Mouse (Mus musculus): Measurements from ENCODE around the gene 1700020L24Rik. TPM values are rescaled to one million over a fixed set of nuclear protein-coding genes. Genes with fewer than 3 reads are reported as not detected.

Gene 1700020L24Rik
- polyA plus RNA-seq, 1 experiment from 2014 or later = 0.54 TPM

DNA sequence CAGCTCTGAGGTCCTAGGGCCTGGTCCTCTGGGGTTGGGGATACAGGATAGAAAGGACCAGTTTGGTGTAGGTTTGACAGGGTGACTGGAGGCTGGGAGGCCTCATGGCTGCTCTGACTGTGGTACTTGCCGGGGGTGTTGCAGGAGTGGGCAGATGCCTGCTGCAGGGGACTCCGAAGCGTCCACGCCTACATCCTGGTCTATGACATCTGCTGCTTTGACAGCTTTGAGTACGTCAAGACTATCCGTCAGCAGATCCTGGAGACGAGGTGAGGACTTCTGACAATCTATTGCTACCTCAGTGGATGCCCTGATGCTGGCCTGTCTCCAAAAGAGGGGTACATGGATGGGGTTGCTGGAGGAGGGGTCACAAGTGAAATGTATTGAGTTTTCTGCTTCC, 19.8 kb upstream of the 1700020L24Rik start:
- WGBS = 83% methylated on average over 7 of the region's 7 CpGs
- Histone ChIP-seq H3K9me3 (replicated peaks) (no peaks in the 10 kb centered on the region), H3K9ac (replicated peaks) (no peak overlapping the region), H3K4me3 (replicated peaks) (no peak overlapping the region), H3K27me3 (replicated peaks) (peaks cover 35% of the 10 kb centered on the region), H3K27ac (replicated peaks) (no peak overlapping the region), H3K4me1 (peaks cover 25% of the 10 kb centered on the region), H3K4me2 (no peak overlapping the region), H3K36me3 (no peaks in the 10 kb centered on the region)
- ATAC-seq (ENCODE audit: low FRiP score) = no peak

GRCm38 (mm10) chr11:83418566-83418965, 18.9 kb upstream of the 1700020L24Rik start:
- H3K4me2 ChIP-seq = peak overlapping the region; percentile 47
- H3K9me3 ChIP-seq (replicated peaks) = no peaks in the 10 kb centered on the region
- no peak overlapping the region for H3K9ac ChIP-seq (replicated peaks)
- peaks cover 35% of the 10 kb centered on the region for H3K27me3 ChIP-seq (replicated peaks)
- H3K36me3 ChIP-seq = no peaks in the 10 kb centered on the region
- H3K4me1 ChIP-seq = peaks cover 25% of the 10 kb centered on the region
- 7% methylated on average over 38 of the region's 38 CpGs for WGBS
- no peak overlapping the region for H3K27ac ChIP-seq (replicated peaks)
- H3K4me3 ChIP-seq (replicated peaks) = peak overlapping the region; percentile 17
- 0 out of 2 replicates have a peak, but pooled peaks have one; percentile 54 for ATAC-seq (ENCODE audit: low FRiP score)

DNA sequence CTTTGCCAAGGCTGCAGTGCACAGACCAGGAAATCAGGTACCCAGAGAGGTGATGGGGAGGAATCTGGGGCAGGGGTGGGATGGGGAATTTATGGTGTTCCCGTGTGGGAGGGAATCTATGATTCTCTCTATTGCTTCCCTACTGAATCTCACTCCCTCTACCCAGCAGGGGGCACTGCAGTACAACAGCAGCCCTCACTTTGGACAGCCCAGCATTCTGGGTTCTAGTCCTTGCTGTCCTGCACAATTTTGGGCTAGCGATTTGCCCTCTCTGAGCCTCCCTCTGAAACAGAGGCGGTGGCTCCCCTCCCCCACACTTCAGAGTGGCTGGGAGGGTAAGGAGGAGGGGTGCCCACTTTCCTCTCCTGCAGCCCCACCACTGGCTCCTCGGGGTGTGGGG, 17.1 kb upstream of the 1700020L24Rik start:
- 36% methylated on average over 4 of the region's 4 CpGs for WGBS
- Histone ChIP-seq H3K36me3 (no peaks in the 10 kb centered on the region), H3K4me3 (replicated peaks) (no peak overlapping the region), H3K27ac (replicated peaks) (no peak overlapping the region), H3K27me3 (replicated peaks) (peaks cover 35% of the 10 kb centered on the region), H3K4me1 (peaks cover 25% of the 10 kb centered on the region), H3K4me2 (no peak overlapping the region), H3K9ac (replicated peaks) (no peak overlapping the region), H3K9me3 (replicated peaks) (no peaks in the 10 kb centered on the region)
- ATAC-seq (ENCODE audit: low FRiP score) = no peak

- no peak overlapping the region for H3K27ac ChIP-seq (replicated peaks)
- H3K9ac ChIP-seq (replicated peaks) = no peak overlapping the region
- peaks cover 21% of the 10 kb centered on the region for H3K4me1 ChIP-seq
- H3K27me3 ChIP-seq (replicated peaks) = peaks cover 44% of the 10 kb centered on the region
- no peak for ATAC-seq (ENCODE audit: low FRiP score)
- WGBS = 6% methylated on average over 9 of the region's 9 CpGs
- no peak overlapping the region for H3K4me3 ChIP-seq (replicated peaks)
- no peak overlapping the region for H3K4me2 ChIP-seq
- H3K9me3 ChIP-seq (replicated peaks) = no peaks in the 10 kb centered on the region
- H3K36me3 ChIP-seq = no peaks in the 10 kb centered on the region
These were observed 16.2 kb upstream of the 1700020L24Rik start for GRCm38 (mm10) chr11:83421305-83421704.

DNA sequence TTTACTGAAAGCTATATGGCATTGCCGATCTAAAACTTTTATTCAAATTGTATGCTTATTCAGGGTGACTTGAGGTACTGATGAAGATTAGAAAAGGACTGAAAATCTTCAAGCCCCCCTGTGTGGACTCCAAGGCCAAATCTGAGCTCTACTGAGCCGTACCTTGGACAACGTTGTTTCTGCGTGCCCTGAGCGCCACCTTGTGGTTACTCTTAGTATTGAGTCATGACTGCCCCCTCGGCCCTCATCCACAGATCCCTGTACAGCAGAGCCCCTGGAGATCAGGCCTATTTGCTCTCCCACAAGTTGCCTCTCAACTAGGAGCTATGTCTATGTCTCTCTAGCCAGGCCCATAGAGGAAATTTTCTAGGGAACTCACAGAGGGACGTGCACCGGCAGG, 12.8 kb upstream of the 1700020L24Rik start:
- peaks cover 42% of the 10 kb centered on the region for H3K27me3 ChIP-seq (replicated peaks)
- H3K36me3 ChIP-seq = no peaks in the 10 kb centered on the region
- no peak overlapping the region for H3K9ac ChIP-seq (replicated peaks)
- H3K27ac ChIP-seq (replicated peaks) = no peak overlapping the region
- no peaks in the 10 kb centered on the region for H3K9me3 ChIP-seq (replicated peaks)
- H3K4me3 ChIP-seq (replicated peaks) = no peak overlapping the region
- no peaks in the 10 kb centered on the region for H3K4me1 ChIP-seq
- ATAC-seq (ENCODE audit: low FRiP score) = peak; percentile 68; the same call in 1 of the 2 replicates
- no peak overlapping the region for H3K4me2 ChIP-seq
- 11% methylated on average over 8 of the region's 8 CpGs for WGBS

- Histone ChIP-seq H3K4me1 (no peaks in the 10 kb centered on the region), H3K27me3 (replicated peaks) (peaks cover 30% of the 10 kb centered on the region), H3K9ac (replicated peaks) (no peak overlapping the region), H3K9me3 (replicated peaks) (no peaks in the 10 kb centered on the region), H3K27ac (replicated peaks) (no peak overlapping the region), H3K4me2 (peak overlapping the region; percentile 39), H3K4me3 (replicated peaks) (0 out of 2 replicates have a peak overlapping the region, but pooled peaks have one; percentile 8), H3K36me3 (no peaks in the 10 kb centered on the region)
- ATAC-seq (ENCODE audit: low FRiP score) = no peak
- WGBS = 41% methylated on average over 17 of the region's 17 CpGs
These were observed 10.5 kb upstream of the 1700020L24Rik start for GRCm38 (mm10) chr11:83426964-83427363.

DNA sequence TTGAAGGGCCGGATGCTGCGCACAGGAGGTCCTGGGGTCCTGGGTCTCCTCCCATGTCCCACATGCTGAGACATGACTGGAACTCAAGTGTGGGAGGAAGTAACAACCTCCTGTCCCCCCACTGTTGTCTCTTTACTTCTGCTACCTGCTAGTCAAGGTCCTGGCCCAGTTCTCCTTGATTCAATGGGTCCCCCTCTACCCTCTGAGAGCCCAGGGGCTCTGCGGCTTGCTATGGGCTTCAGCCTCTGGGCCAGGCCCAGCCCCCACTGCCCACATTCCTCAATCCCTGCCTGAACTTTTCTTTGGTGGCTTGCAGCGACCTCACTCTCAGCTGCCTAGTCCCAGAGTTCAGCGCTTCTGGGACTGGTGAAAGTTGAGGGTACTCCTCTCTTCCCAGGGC, 8.1 kb upstream of the 1700020L24Rik start, which contains the start of gene Gas2l2:
Gene Gas2l2, minus strand, starts transcription at position 101 of the 400 bp plus-strand sequence.
- no peak for ATAC-seq (ENCODE audit: low FRiP score)
- H3K4me3 ChIP-seq (replicated peaks) = no peak within 1 kb of the TSS
- peaks cover 26% of the 10 kb centered on the region for H3K27me3 ChIP-seq (replicated peaks)
- no peak within 1 kb of the TSS for H3K9ac ChIP-seq (replicated peaks)
- 0 out of 2 replicates have a peak within 1 kb of the TSS, but pooled peaks have one; percentile 11 for H3K4me2 ChIP-seq
- H3K27ac ChIP-seq (replicated peaks) = no peak within 1 kb of the TSS
- no peaks in the 10 kb centered on the region for H3K9me3 ChIP-seq (replicated peaks)
- no peaks in the 10 kb centered on the region for H3K4me1 ChIP-seq
- H3K36me3 ChIP-seq = no peaks in the 10 kb centered on the region
- WGBS = 68% methylated on average over 5 of the region's 5 CpGs

GRCm38 (mm10) chr11:83432533-83432932, 4.9 kb upstream of the 1700020L24Rik start:
- no peaks in the 10 kb centered on the region for H3K9me3 ChIP-seq (replicated peaks)
- H3K36me3 ChIP-seq = no peaks in the 10 kb centered on the region
- no peak overlapping the region for H3K9ac ChIP-seq (replicated peaks)
- no peak for ATAC-seq (ENCODE audit: low FRiP score)
- H3K27me3 ChIP-seq (replicated peaks) = peaks cover 6% of the 10 kb centered on the region; the same call in 1 of the 2 replicates
- no peaks in the 10 kb centered on the region for H3K4me1 ChIP-seq
- no peak overlapping the region for H3K4me3 ChIP-seq (replicated peaks)
- H3K27ac ChIP-seq (replicated peaks) = no peak overlapping the region
- no peak overlapping the region for H3K4me2 ChIP-seq
- WGBS = 81% methylated on average over 2 of the region's 2 CpGs

- Histone ChIP-seq H3K4me3 (replicated peaks) (peak overlapping the region; percentile 58), H3K9ac (replicated peaks) (no peak overlapping the region)
These were observed 2.1 kb downstream of the 1700020L24Rik start for GRCm38 (mm10) chr11:83439426-83440060.

GRCm38 (mm10) chr11:83440081-83441064, 2.9 kb downstream of the 1700020L24Rik start:
- Histone ChIP-seq H3K4me1 (peaks cover 18% of the 10 kb centered on the region), H3K27ac (replicated peaks) (no peak overlapping the region), H3K4me3 (replicated peaks) (peak overlapping the region; percentile 58), H3K9me3 (replicated peaks) (no peaks in the 10 kb centered on the region), H3K9ac (replicated peaks) (peak overlapping the region; percentile 65), H3K36me3 (no peaks in the 10 kb centered on the region), H3K27me3 (replicated peaks) (peaks cover 43% of the 10 kb centered on the region), H3K4me2 (peak overlapping the region; percentile 87)
- under 1% methylated on average over 67 of the region's 75 CpGs for WGBS
- peak; percentile 96 for ATAC-seq (ENCODE audit: low FRiP score)

More at GRCm38 (mm10) chr11:83439426-83440060, 2.1 kb downstream of the 1700020L24Rik start:
- Histone ChIP-seq H3K9me3 (replicated peaks) (no peaks in the 10 kb centered on the region), H3K4me2 (peak overlapping the region; percentile 87), H3K4me1 (peaks cover 13% of the 10 kb centered on the region), H3K27me3 (replicated peaks) (peaks cover 34% of the 10 kb centered on the region), H3K27ac (replicated peaks) (no peak overlapping the region), H3K36me3 (no peaks in the 10 kb centered on the region)
- WGBS = 28% methylated on average over 11 of the region's 11 CpGs
- no peak for ATAC-seq (ENCODE audit: low FRiP score)

DNA sequence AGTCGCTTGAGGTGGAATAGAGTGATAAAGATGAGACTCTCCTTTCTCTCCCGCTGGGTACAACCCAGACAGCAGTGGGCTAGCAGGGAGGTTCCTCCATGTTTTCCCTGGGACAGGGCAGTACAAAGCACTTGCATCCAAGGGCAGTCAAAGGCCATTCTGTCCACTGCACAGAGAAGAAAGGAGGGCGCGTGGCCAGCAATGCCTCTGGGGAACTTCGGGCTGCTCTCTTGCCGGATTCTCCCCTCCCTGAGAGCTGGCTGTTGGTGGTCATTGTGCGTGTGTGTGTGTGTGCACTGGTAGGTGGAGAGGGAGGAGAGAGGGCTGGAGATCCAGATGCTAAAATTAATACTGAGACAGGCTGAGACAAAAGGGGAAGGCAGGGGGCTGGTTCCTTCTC, 3.8 kb downstream of the 1700020L24Rik start:
- WGBS = 43% methylated on average over 7 of the region's 7 CpGs
- peaks cover 18% of the 10 kb centered on the region for H3K4me1 ChIP-seq
- ATAC-seq (ENCODE audit: low FRiP score) = no peak
- H3K36me3 ChIP-seq = no peaks in the 10 kb centered on the region
- 0 out of 2 replicates have a peak overlapping the region, but pooled peaks have one; percentile 58 for H3K4me3 ChIP-seq (replicated peaks)
- H3K9ac ChIP-seq (replicated peaks) = no peak overlapping the region
- H3K4me2 ChIP-seq = peak overlapping the region; percentile 87
- peaks cover 49% of the 10 kb centered on the region for H3K27me3 ChIP-seq (replicated peaks)
- no peaks in the 10 kb centered on the region for H3K9me3 ChIP-seq (replicated peaks)
- no peak overlapping the region for H3K27ac ChIP-seq (replicated peaks)
